Mouse (Mus musculus) kidney, adult 2 months (tissue): ENCODE measurements around the gene Ngb.

Experiments
- CTCF ChIP-seq: fragments of 200-500 bp; conservative IDR thresholded peaks from 2 replicates; pipeline ENCODE4 v1.5.1; 2011; ENCODE audit warnings: low read depth, mild to moderate bottlenecking, control low read depth, low read length, moderate library complexity, mixed read lengths; ENCODE audit not compliant: insufficient read depth, insufficient read length
- POLR2A ChIP-seq: fragments of 200-500 bp; IDR thresholded peaks from one replicate; pipeline ENCODE4 v1.6.1; 2011; ENCODE audit warnings: low read depth, low read length, control low read depth

DNA sequence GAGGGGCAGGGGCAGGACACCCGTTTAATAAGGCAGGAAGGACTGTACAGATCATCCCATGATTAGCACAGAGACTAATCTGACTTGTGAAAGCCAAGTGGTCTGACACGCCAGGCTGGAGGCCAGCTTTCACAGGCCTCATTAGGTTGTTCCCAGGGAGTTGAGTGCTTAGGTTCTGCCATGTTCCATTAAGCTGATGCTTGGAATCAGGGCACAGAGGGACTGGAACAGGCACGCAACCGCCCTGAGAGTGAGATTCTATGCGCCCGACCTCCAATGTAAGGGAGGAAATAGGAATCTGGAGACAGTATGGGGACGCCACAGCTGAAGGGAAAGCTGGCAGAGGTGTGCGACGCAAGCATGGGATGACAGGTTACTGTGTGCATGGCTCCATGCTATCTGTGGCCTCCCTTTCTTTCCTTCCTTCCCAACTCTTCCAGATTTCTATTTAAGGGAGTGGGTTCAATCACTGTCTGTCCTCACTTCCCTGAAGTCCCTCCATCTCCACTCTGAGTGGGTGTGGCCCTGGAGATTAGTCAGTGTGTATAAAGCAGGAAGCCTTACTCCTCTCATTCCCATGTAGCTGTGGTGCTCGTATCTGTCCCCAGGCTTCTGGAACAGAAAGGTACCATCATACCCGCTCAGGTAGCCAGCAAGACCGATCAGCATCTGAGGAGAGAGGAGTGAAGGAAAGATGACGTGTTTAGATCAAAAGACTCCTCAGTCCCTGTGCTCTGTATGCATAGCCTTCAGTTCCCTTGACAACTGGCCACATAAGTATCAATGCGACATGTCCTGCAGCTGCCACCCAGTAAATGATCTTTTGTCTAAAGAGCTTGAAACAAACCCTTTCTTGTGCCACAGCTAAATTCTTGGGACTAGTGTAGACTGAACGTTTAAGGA, 35.4 kb upstream of the Ngb start:
- TF ChIP-seq CTCF (no peak), POLR2A (no peak)
